Mouse (Mus musculus): ENCODE data around the gene Abr. TPM values are rescaled to one million over a fixed set of nuclear protein-coding genes. Genes with fewer than 3 reads are reported as not detected.

Abr gene
- polyA plus RNA-seq, 1 experiment: 54.8 TPM

GRCm38 (mm10) chr11:76530966-76531678, 91.0 kb downstream of the Abr start:
- DNase-seq: no peak
- WGBS: 52% methylated on average over 7 of the region's 7 CpGs
- Histone ChIP-seq H3K4me1 (ENCODE audit: control insufficient read depth, insufficient read depth, low read length) (no peaks in the 10 kb centered on the region), H3K4me3 (replicated peaks; ENCODE audit: extremely low read depth, low read depth, low read length) (no peak overlapping the region)
- TF ChIP-seq CTCF (IDR thresholded peaks at IDR 0.05; ENCODE audit: insufficient read depth, low read length) (no peak), POLR2A (IDR thresholded peaks at IDR 0.05; ENCODE audit: borderline replicate concordance, extremely low read depth, low read depth, low read length) (no peak)

GRCm38 (mm10) chr11:76530168-76530935, 91.8 kb downstream of the Abr start:
- TF ChIP-seq CTCF (IDR thresholded peaks at IDR 0.05; ENCODE audit: insufficient read depth, low read length) (no peak), POLR2A (IDR thresholded peaks at IDR 0.05; ENCODE audit: borderline replicate concordance, extremely low read depth, low read depth, low read length) (no peak)
- Histone ChIP-seq H3K4me1 (ENCODE audit: control insufficient read depth, insufficient read depth, low read length) (no peaks in the 10 kb centered on the region), H3K4me3 (replicated peaks; ENCODE audit: extremely low read depth, low read depth, low read length) (no peak overlapping the region)
- 67% methylated on average over 15 of the region's 15 CpGs for WGBS
- no peak for DNase-seq

GRCm38 (mm10) chr11:76529352-76530141, 92.6 kb downstream of the Abr start:
- Histone ChIP-seq H3K4me1 (ENCODE audit: control insufficient read depth, insufficient read depth, low read length) (no peaks in the 10 kb centered on the region), H3K4me3 (replicated peaks; ENCODE audit: extremely low read depth, low read depth, low read length) (no peak overlapping the region)
- TF ChIP-seq CTCF (IDR thresholded peaks at IDR 0.05; ENCODE audit: insufficient read depth, low read length) (no peak), POLR2A (IDR thresholded peaks at IDR 0.05; ENCODE audit: borderline replicate concordance, extremely low read depth, low read depth, low read length) (no peak)
- no peak for DNase-seq
- WGBS: 74% methylated on average over 6 of the region's 6 CpGs

DNA sequence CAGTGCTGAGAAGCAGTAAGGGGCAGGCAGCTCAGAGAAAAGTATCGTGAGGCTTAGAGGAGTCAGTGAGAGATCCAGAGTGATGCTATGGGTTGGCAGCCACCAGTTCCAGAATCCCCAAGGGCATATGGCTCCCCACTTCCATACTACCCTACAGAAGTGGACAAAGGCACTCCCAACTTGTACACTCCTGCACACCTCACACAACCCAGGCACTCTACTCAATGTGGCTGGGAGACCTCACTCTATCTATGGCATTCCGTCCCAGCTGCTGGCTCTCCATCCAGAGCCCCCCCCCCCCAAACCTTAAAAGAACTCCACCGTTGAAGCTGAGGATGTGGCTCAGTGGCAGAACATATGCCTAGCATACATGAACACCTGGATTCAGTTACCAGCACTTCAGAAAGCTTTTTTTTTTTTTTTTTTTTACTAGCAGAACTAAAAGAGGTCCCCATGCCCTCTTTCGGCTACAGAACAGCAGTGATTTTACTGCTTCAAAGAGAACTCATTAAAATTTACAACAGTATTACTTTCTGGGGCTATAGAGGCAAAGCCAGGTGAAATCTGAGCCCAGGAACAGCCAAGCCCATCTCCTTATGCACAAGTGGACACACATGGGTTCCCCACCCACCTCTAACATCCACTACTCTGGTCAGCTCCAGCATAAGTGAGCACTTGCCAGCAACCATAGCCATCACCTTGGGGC, 96.3 kb downstream of the Abr start:
- 91% methylated on average over 4 of the region's 4 CpGs for WGBS
- no peak for DNase-seq

DNA sequence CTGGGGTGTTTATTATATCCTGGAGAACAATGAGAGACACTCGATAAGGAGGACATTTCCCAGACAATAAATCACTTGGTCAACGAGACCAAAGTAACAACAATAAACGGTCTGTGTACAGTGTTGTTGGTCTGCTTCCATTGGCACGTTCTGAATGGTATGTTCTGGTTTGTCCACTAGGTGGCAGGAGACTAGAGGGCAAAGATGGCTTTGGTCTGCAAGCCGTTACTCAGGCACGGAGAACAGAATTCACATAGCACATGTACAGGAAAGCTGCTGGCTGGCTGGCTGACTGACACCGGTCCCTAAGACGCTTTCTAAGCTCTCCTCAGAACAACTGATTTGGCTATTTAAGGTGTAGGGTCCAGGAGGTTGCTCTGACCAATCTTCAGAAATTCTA, 97.2 kb downstream of the Abr start:
- Histone ChIP-seq H3K4me1 (ENCODE audit: control insufficient read depth, insufficient read depth, low read length) (no peaks in the 10 kb centered on the region), H3K4me3 (replicated peaks; ENCODE audit: extremely low read depth, low read depth, low read length) (no peak overlapping the region)
- DNase-seq: peak; percentile 45
- WGBS: 4% methylated on average over 8 of the region's 8 CpGs
- TF ChIP-seq POLR2A (IDR thresholded peaks at IDR 0.05; ENCODE audit: borderline replicate concordance, extremely low read depth, low read depth, low read length): no peak
- TF ChIP-seq CTCF (IDR thresholded peaks at IDR 0.05; ENCODE audit: insufficient read depth, low read length): peak; percentile 75

More for the DNA sequence above, 96.3 kb downstream of the Abr start:
- Histone ChIP-seq H3K4me1 (ENCODE audit: control insufficient read depth, insufficient read depth, low read length) (no peaks in the 10 kb centered on the region), H3K4me3 (replicated peaks; ENCODE audit: extremely low read depth, low read depth, low read length) (no peak overlapping the region)
- TF ChIP-seq CTCF (IDR thresholded peaks at IDR 0.05; ENCODE audit: insufficient read depth, low read length) (no peak), POLR2A (IDR thresholded peaks at IDR 0.05; ENCODE audit: borderline replicate concordance, extremely low read depth, low read depth, low read length) (no peak)

DNA sequence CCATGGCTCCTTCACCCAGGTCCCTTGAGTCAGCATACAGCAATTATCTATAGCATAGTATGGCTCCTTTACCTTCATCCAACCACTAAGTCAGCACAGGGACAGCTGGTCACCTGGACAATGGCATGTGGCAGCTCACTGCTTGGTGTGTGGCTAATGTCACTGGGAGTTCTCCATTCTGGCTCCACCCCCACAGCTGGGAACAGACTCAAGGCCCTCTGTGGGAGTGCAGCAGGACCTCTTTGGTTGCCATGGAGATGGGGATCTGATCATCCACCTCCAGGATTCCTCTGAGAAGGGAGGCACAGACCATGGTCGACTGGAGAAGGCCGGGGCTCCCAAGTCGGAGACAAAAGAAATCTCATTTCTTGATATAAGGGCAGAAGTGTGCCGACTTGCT, 98.8 kb downstream of the Abr start:
- Histone ChIP-seq H3K4me3 (replicated peaks; ENCODE audit: extremely low read depth, low read depth, low read length) (no peak overlapping the region), H3K4me1 (ENCODE audit: control insufficient read depth, insufficient read depth, low read length) (no peaks in the 10 kb centered on the region)
- TF ChIP-seq POLR2A (IDR thresholded peaks at IDR 0.05; ENCODE audit: borderline replicate concordance, extremely low read depth, low read depth, low read length): no peak
- TF ChIP-seq CTCF (IDR thresholded peaks at IDR 0.05; ENCODE audit: insufficient read depth, low read length): no peak
- 68% methylated on average over 4 of the region's 4 CpGs for WGBS
- DNase-seq: no peak

DNA sequence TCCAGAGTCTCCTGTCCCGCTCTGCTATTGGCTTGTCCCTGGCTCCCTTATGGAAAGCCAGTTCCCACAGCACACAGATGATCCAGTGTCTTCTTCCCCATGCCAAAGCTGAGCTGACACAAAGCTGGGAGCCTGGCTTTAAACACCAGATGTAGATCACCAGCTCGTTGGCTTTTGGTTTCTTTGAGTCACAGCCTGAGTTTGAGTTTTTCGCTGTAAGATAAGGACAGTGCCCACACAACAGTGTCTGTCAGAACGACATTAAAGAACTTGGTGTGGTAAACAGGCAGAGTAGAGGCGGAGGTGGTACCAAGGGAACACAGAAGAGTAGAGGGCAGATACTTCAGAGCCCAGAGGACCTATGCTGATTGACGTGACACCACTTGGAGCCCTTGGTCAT, 101.2 kb downstream of the Abr start:
- Histone ChIP-seq H3K4me3 (replicated peaks; ENCODE audit: extremely low read depth, low read depth, low read length) (no peak overlapping the region), H3K4me1 (ENCODE audit: control insufficient read depth, insufficient read depth, low read length) (no peaks in the 10 kb centered on the region)
- TF ChIP-seq CTCF (IDR thresholded peaks at IDR 0.05; ENCODE audit: insufficient read depth, low read length) (no peak), POLR2A (IDR thresholded peaks at IDR 0.05; ENCODE audit: borderline replicate concordance, extremely low read depth, low read depth, low read length) (no peak)
- no peak for DNase-seq
- 83% methylated on average over 6 of the region's 6 CpGs for WGBS

- no peak for TF ChIP-seq POLR2A (IDR thresholded peaks at IDR 0.05; ENCODE audit: borderline replicate concordance, extremely low read depth, low read depth, low read length)
- no peak for TF ChIP-seq CTCF (IDR thresholded peaks at IDR 0.05; ENCODE audit: insufficient read depth, low read length)
- no peak for DNase-seq
- WGBS: 81% methylated on average over 5 of the region's 5 CpGs
Measured at GRCm38 (mm10) chr11:76518613-76519012, 103.5 kb downstream of the Abr start.

GRCm38 (mm10) chr11:76518125-76518524, 104.0 kb downstream of the Abr start:
- WGBS: 87% methylated on average over 4 of the region's 4 CpGs
- DNase-seq: no peak
- no peak overlapping the region for H3K4me3 ChIP-seq (replicated peaks; ENCODE audit: extremely low read depth, low read depth, low read length)
- H3K4me1 ChIP-seq (ENCODE audit: control insufficient read depth, insufficient read depth, low read length): no peaks in the 10 kb centered on the region
- no peak for TF ChIP-seq CTCF (IDR thresholded peaks at IDR 0.05; ENCODE audit: insufficient read depth, low read length)
- TF ChIP-seq POLR2A (IDR thresholded peaks at IDR 0.05; ENCODE audit: borderline replicate concordance, extremely low read depth, low read depth, low read length): no peak

More at GRCm38 (mm10) chr11:76518613-76519012, 103.5 kb downstream of the Abr start:
- no peak overlapping the region for H3K4me3 ChIP-seq (replicated peaks; ENCODE audit: extremely low read depth, low read depth, low read length)
- H3K4me1 ChIP-seq (ENCODE audit: control insufficient read depth, insufficient read depth, low read length): no peaks in the 10 kb centered on the region
